Mouse (Mus musculus) liver, adult 10 weeks (tissue): ENCODE results near the gene Rnd3. TPM values are rescaled to one million over a fixed set of nuclear protein-coding genes. Genes with fewer than 3 reads are reported as not detected.

Experiments used
- polyA plus RNA-seq: library from polyadenylated mRNA; stranded (reverse); fragments of 350-450 nt; fragmentation: Illumina TruSeq; extraction: RNeasy Lipid Tissue Mini Kit (QIAGEN cat#74804); gene quantifications from one replicate; pipeline ENCODE4 v1.2.3, GENCODE M21; 2014; ENCODE audit warnings: low read depth, low replicate concordance

Rnd3 gene
- polyA plus RNA-seq = 20.6 TPM

DNA sequence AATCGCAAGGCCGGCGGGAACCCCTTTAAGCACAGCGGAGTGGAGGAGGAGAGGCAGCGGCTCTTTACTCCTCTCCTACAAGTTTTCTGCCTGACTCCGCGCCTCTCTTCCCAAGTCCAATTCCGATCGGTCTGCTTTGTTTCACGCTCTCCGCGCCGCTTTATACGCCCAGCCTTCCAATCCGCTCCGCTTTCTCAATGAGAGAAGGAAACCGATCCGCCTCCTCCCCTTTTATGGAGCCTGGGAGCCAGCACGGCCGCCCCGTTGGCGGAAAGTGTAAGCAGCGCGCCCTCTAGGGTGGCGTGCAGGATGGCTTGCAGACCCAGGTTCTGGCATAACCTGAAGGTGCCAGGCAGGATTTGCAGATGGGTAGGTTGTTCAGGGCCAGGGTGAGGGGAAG, at the start of gene Rnd3:
Gene Rnd3 (minus strand): TSS at position 137 of the 400 bp plus-strand sequence.

